Mouse (Mus musculus) kidney, embryonic 14.5 days (tissue): ENCODE measurements around the gene Psmd9. TPM values are rescaled to one million over a fixed set of nuclear protein-coding genes. Genes with fewer than 3 reads are reported as not detected.

Source experiments
- ATAC-seq: fragments of 200-750 bp; cut with Nextera tagmentation; 2 replicates; pipeline ENCODE4 v1.8.0; 2017; ENCODE audit warnings: moderate number of reproducible peaks, mild to moderate bottlenecking, moderate TSS enrichment, moderate library complexity; ENCODE audit not compliant: low FRiP score, low TSS enrichment
- H3K27ac ChIP-seq: fragments of 300-500 bp; sonication (generic); 2 replicates; pipeline ENCODE4 v1.5.1; 2014; ENCODE audit warnings: low read depth, mild to moderate bottlenecking, low read length, moderate library complexity, mixed read lengths
- H3K27me3 ChIP-seq: fragments of 300-500 bp; sonication (generic); 2 replicates; pipeline ENCODE4 v1.6.1; 2014; ENCODE audit warnings: mild to moderate bottlenecking, low read length; ENCODE audit not compliant: control insufficient read depth, insufficient read depth
- H3K36me3 ChIP-seq: fragments of 300-500 bp; sonication (generic); 2 replicates; pipeline ENCODE4 v1.6.1; 2014; ENCODE audit warnings: low read length, mixed read lengths; ENCODE audit not compliant: control insufficient read depth, insufficient read depth
- H3K4me1 ChIP-seq: fragments of 300-500 bp; sonication (generic); 2 replicates; pipeline ENCODE4 v1.6.1; 2014; ENCODE audit warnings: low read length, mixed read lengths; ENCODE audit not compliant: control insufficient read depth, insufficient read depth
- H3K4me2 ChIP-seq: fragments of 300-500 bp; sonication (generic); replicated peaks from 2 replicates; pipeline ENCODE4 v1.6.1; 2014; ENCODE audit warnings: low read depth, mild to moderate bottlenecking, low read length
- H3K4me3 ChIP-seq: fragments of 300-500 bp; sonication (generic); 2 replicates; pipeline ENCODE4 v1.5.1; 2014; ENCODE audit warnings: mild to moderate bottlenecking, low read length
- H3K9ac ChIP-seq: fragments of 300-500 bp; sonication (generic); 2 replicates; pipeline ENCODE4 v1.6.1; 2014; ENCODE audit warnings: low read depth, mild to moderate bottlenecking, low read length, moderate library complexity
- H3K9me3 ChIP-seq: fragments of 300-500 bp; sonication (generic); 2 replicates; pipeline ENCODE4 v1.6.1; 2016; ENCODE audit warnings: low read length; ENCODE audit not compliant: control insufficient read depth
- WGBS: fragments of 180-500 bp; shearing (Covaris S2); extraction: QIAGEN DNeasy Blood & Tissue Kit; methylation state at CpG from one replicate; pipeline ENCODE4 v1.1.7; 2014; 5-methylcytosine and 5-hydroxymethylcytosine counted together
- polyA plus RNA-seq: library from polyadenylated mRNA; unstranded; fragments of >200 nt; fragmentation: Nextera tagmentation; extraction: Ambion mirVana; gene quantifications from 2 replicates; pipeline ENCODE4 v1.2.1, GENCODE M21; 2014

Gene Psmd9
- polyA plus RNA-seq, 1 experiment from 2014 or later: 73.9 TPM

DNA sequence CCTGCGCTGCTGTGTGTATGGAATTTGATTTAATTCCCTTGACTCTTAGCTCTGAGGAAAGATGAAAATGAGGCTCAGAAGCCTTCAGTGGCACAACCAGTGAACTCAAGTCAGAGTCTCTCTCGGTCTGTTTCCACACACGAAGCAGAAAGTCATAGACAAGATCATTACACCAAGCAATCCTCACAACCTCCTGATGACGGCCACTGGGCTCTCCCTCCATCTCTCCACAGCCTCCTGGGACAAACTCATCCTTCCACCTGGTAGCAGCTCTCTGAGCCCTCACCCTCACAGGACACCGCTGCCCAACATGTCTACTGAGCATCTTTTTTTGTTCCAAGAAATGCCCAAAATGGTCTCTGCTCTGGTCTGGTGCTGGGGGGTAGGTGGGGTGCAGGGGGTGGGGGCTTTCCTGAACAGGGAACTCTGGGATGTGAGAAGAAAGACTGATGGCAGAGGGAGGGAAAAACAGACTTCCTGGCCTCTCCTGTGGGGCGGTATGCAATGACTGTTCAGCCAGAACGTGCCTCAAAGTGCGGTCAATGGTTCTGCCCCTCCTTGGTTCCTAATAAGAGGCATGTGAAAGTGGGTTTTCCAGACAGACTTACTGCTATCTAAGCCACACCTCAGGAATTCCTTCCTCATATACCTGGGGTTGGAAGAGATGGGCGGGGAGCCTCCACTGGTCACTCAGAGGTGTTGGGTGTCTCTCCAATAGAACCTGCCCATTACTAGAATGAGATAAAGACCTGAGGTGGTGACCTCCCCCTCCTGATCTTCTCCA is 39.0 kb upstream of the Psmd9 start:
- ATAC-seq: no peak
- no peak overlapping the region for H3K27ac ChIP-seq
- H3K36me3 ChIP-seq: peaks cover 8% of the 10 kb centered on the region; the same call in 1 of the 2 replicates
- H3K27me3 ChIP-seq: no peaks in the 10 kb centered on the region
- peaks cover 34% of the 10 kb centered on the region for H3K4me1 ChIP-seq
- H3K9me3 ChIP-seq: no peaks in the 10 kb centered on the region
- no peak overlapping the region for H3K4me2 ChIP-seq
- H3K9ac ChIP-seq: no peak overlapping the region
- 87% methylated on average over 9 of the region's 9 CpGs for WGBS
- no peak overlapping the region for H3K4me3 ChIP-seq

DNA sequence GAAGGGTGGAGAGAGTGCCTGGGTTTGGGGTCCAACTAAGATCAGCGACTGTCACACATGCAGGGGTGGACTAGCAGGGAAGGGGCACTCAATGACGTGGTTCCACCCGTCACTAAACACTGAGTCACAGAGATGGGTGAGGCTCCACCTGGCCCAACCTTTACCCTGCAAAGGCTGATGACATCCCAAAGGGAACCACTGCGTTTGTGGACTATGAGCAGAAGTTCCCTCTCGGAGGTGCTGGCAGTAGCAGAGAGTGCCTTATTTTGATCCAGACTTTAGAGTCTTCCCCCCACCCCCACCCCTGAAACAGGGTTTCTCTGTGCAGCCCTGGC is 38.4 kb upstream of the Psmd9 start:
- H3K4me1 ChIP-seq: peaks cover 39% of the 10 kb centered on the region
- no peak overlapping the region for H3K4me2 ChIP-seq
- peaks cover 10% of the 10 kb centered on the region; the same call in 1 of the 2 replicates for H3K36me3 ChIP-seq
- H3K4me3 ChIP-seq: no peak overlapping the region
- no peak overlapping the region for H3K27ac ChIP-seq
- H3K27me3 ChIP-seq: no peaks in the 10 kb centered on the region
- 88% methylated on average over 5 of the region's 5 CpGs for WGBS
- ATAC-seq: no peak
- no peaks in the 10 kb centered on the region for H3K9me3 ChIP-seq
- no peak overlapping the region for H3K9ac ChIP-seq

DNA sequence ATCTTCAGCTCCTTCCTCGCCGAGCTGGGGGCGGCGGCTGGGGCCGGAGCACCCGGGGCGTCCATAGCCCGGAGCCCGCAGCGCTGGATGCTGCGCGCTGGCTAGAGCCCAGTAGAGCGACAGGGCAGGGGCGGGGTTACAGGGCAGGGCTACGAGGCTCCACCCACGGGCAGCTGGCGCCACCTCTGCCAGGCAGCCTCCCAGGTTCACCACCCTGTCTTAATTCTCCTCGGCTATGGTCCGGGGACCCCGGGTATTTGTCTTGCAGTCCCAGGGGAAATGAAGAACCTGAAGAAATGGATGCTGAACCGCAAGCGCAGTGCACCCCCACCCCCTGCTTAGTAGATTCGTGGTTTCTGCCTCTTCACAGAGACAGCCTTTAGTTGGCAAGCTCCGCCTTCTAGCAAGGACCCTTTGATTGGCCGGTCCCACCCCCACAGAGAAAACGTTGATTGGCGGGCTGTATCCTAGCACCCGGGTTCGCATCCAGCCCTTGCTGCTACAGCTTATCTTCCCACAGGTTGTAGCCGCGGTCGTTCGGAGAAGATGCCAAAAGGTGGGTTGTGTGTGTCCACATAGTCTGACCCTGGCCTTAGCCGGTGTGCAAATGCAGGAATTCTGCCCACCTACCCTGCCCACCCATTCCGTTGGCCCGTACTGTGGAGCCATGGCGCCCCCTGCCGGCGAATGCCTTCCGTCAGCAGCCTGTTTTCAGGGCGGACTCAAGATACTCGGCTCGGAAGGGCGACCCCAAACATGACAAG is 36.7 kb upstream of the Psmd9 start, which contains the start of gene Rhof:
TSS of gene Rhof (minus strand) at position 385 of the 764 bp plus-strand sequence.
- peak within 1 kb of the TSS; percentile 39 for H3K4me3 ChIP-seq
- no peaks in the 10 kb centered on the region for H3K9me3 ChIP-seq
- H3K27ac ChIP-seq: peak within 1 kb of the TSS; percentile 69; the same call in 1 of the 2 replicates
- H3K9ac ChIP-seq: peak within 1 kb of the TSS; percentile 47
- H3K4me1 ChIP-seq: peaks cover 56% of the 10 kb centered on the region
- peaks cover 13% of the 10 kb centered on the region; the same call in 1 of the 2 replicates for H3K36me3 ChIP-seq
- H3K4me2 ChIP-seq: peak within 1 kb of the TSS; percentile 77
- 4% methylated on average over 42 of the region's 44 CpGs for WGBS
- peak; percentile 67 for ATAC-seq
- no peaks in the 10 kb centered on the region for H3K27me3 ChIP-seq

DNA sequence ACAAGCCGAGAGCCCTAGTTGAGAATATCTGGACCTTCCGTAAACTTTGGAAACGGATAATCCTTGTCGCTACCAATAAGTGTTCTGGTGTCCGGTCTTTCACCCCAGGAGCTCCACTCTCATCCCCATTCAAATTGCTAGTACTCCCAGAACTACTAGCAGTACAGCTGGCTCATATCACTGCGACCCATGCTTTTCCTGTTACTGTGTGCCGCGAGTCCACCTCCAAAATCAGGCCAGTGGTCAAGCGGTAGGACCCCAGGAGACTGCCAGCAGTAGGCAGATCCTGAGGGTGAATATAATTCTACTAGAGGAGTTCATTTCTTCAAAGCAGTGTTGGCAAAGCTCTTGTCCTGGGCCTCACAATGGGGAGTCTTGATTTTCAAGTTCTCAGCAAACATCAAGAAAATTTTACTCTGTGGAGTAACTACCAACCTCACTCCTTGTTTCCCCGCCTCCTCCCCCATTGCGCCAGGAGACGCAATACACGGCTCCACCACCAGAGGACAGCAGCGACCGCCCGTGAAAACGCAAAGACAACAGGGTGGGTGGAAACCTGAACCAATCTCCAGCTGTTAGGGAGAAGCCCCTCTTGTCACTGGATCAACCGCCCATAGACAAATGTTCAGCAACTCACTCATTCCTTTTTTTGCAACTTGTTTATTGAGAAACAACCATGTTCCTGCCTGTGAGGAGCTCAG is 36.0 kb upstream of the Psmd9 start:
- H3K4me3 ChIP-seq: no peak overlapping the region
- WGBS: 22% methylated on average over 18 of the region's 18 CpGs
- H3K27me3 ChIP-seq: no peaks in the 10 kb centered on the region
- no peaks in the 10 kb centered on the region for H3K9me3 ChIP-seq
- no peak for ATAC-seq
- peak overlapping the region; percentile 100; the same call in 1 of the 2 replicates for H3K27ac ChIP-seq
- peaks cover 63% of the 10 kb centered on the region for H3K4me1 ChIP-seq
- peak overlapping the region; percentile 77 for H3K4me2 ChIP-seq
- H3K36me3 ChIP-seq: peaks cover 13% of the 10 kb centered on the region; the same call in 1 of the 2 replicates
- H3K9ac ChIP-seq: no peak overlapping the region

DNA sequence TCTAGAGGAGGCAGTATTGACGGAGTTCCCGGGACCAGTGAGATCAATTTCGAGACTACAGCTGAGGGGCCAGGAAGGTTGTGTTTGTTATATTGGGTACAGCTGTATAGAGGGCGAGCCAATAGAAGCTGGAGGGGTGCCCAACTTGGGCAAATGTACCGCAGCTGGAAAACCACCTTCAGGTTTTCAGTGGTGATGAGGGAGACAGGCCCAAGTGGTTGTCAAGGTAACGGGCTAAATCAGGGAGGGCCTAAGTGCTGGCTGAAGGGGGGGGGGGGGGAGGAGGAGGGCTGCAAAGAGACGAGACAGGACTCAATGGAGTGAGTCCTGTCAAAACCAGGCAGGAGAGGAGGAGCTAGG is 35.4 kb upstream of the Psmd9 start:
- no peak for ATAC-seq
- WGBS: 27% methylated on average over 7 of the region's 7 CpGs

DNA sequence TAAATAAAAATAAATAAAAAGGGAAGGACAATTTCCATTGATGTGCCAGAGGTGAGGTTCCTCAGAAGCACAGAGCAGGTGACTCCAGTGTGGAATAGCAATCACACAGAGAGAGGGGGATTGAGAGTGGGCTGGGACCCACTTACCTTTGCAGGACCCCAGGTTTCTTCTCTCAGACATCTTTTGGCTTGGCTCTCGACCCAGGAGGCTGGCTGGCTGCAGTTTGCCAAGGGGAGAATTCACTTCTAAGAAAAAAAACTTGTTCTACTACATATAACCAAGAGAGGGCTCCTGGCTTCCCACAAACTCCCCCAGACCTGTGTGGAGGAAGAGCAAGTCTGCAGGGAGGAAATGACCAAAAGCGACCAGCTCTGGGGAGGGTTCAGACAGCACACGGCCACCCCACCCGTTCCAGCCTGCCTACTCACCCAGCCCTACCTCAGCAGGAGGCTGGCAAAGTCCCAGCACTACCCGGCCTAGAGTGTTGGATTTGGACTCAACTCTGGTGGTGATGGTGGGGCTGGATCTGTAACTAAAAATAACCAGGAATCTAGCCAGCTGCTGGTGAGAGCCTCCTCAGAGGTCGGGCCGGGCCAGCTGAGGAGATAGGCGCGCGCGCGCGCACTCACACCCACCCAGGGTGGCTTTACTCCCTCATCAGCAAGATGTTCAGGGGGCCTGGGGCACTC is 34.9 kb upstream of the Psmd9 start:
- Histone ChIP-seq H3K36me3 (peaks cover 13% of the 10 kb centered on the region; the same call in 1 of the 2 replicates), H3K4me3 (peak overlapping the region; percentile 96), H3K27me3 (no peaks in the 10 kb centered on the region), H3K4me1 (peaks cover 58% of the 10 kb centered on the region), H3K9me3 (no peaks in the 10 kb centered on the region), H3K27ac (peak overlapping the region; percentile 100), H3K9ac (peak overlapping the region; percentile 100; the same call in 1 of the 2 replicates), H3K4me2 (peak overlapping the region; percentile 100; the same call in 1 of the 2 replicates)
- 45% methylated on average over 13 of the region's 13 CpGs for WGBS
- ATAC-seq: no peak

More for the DNA sequence above, 35.4 kb upstream of the Psmd9 start:
- no peaks in the 10 kb centered on the region for H3K27me3 ChIP-seq
- no peak overlapping the region for H3K4me2 ChIP-seq
- H3K9me3 ChIP-seq: no peaks in the 10 kb centered on the region
- H3K4me3 ChIP-seq: no peak overlapping the region
- H3K27ac ChIP-seq: peak overlapping the region; percentile 100; the same call in 1 of the 2 replicates
- H3K36me3 ChIP-seq: peaks cover 13% of the 10 kb centered on the region; the same call in 1 of the 2 replicates
- H3K4me1 ChIP-seq: peaks cover 61% of the 10 kb centered on the region
- no peak overlapping the region for H3K9ac ChIP-seq

DNA sequence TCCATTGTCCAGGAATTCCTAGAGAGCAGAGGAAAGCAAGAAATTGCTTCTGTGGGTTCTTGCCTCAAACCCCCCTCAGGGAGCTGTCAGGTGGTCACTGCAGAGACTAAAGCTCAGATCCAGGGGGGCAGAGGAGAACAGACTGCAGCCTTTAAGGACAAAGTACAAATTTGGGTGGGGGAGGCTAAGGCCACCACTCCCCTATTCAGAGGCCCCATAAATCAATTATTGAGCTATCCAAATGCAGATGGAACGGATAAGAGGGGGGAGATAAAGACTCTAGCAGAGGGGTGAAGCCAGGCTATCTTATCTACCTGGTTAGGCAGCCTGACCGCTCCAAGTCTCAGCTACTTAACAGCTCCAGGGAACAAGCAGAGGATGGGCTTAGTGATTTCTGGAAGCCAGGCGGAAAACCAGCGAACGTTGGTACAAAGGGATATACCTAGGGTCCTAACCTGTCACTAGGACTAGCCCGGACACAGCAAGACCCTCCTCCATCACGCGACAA is 34.3 kb upstream of the Psmd9 start:
- Histone ChIP-seq H3K9me3 (no peaks in the 10 kb centered on the region), H3K27ac (peak overlapping the region; percentile 100), H3K27me3 (no peaks in the 10 kb centered on the region), H3K4me3 (peak overlapping the region; percentile 96), H3K36me3 (peaks cover 13% of the 10 kb centered on the region; the same call in 1 of the 2 replicates), H3K4me2 (peak overlapping the region; percentile 100), H3K4me1 (peaks cover 58% of the 10 kb centered on the region), H3K9ac (peak overlapping the region; percentile 100)
- WGBS: 16% methylated on average over 8 of the region's 8 CpGs
- ATAC-seq: no peak
